Mouse (Mus musculus): ENCODE results near the gene 1110051M20Rik.

GRCm38 (mm10) chr2:91252001-91252400 is 192.5 kb downstream of the 1110051M20Rik start:
- TF ChIP-seq CTCF (IDR thresholded peaks at IDR 0.05; ENCODE audit: insufficient read depth, low read length) = no peak
- no peak for TF ChIP-seq POLR2A (IDR thresholded peaks at IDR 0.05; ENCODE audit: borderline replicate concordance, extremely low read depth, low read depth, low read length)
